In the genomic region with DNA sequence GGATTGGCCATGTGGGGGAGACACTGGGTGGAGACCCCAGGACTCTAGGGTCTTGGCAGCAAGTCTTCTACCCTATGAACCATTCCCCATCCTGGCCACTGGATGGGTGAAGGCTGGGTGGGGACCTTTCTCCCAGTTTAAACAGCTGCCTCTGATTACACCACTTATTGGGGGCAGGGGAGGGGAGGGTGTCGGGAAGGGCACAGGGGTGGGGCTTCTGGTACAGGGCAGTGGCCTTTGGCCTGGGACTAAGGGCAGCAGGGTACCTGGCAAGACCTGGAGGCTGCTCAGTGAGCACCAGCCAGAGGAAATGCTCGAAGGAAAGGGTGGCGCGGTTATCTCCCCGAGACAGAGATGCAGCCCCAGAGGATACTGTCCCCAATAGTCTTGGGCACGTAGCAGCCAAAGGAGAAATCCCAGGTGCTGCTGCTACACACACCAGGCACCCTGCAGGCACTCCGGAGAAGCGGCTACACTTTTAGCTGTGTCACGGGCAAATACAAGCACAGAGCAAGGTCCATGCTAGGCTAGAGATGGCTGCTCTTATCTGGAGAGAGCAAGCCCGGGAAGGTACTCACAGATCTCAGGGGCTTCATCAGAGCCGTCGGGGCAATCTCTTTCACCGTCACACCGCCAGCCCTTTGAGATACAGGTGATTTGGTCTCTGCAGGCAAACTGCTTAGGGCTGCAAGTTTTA, we compare ENCODE assay signal across 17 mouse cellular contexts. TPM values are rescaled to one million over a fixed set of nuclear protein-coding genes. Genes with fewer than 3 reads are reported as not detected.
DNase-seq lines count a peak whose midpoint lies in the region; ATAC-seq and TF ChIP-seq lines count a peak whose summit lies in the region.
"Had no signal": no experiment of that assay in that cellular context is flagged by ENCODE, and none has a peak within 500 bp of the region (broad histone marks: within the 10 kb centered on the region; RNA-seq: fewer than 3 reads in every experiment).

No protein-coding gene starts in this region.

- 0 out of 2 replicates have a peak overlapping the region, but pooled peaks have one; percentile 15 for H3K27ac ChIP-seq in brown adipose tissue, adult 24 weeks (replicated peaks; ENCODE audit: low read depth, low read length)
- peak overlapping the region; percentile 39; the same call in 1 of the 2 replicates for H3K27ac ChIP-seq in liver, embryonic 11.5 days (ENCODE audit: low read depth, low read length)
- peak overlapping the region; percentile 86 for H3K27ac ChIP-seq in liver, postnatal 0 days (ENCODE audit: low read depth)
- H3K27ac ChIP-seq in forebrain, embryonic 10.5 days: no peak overlapping the region
- H3K27ac ChIP-seq: heart, embryonic 13.5 days; hindbrain, embryonic 14.5 days; midbrain, embryonic 12.5 days had no signal

- peak; percentile 59 for ATAC-seq in liver, embryonic 11.5 days (replicated peaks; ENCODE audit: low FRiP score)
- ATAC-seq in liver, postnatal 0 days: peak; percentile 95
- ATAC-seq: inflammation-experienced regulatory T-cells, adult 6 months had no signal

- no peak overlapping the region for H3K4me2 ChIP-seq in liver, embryonic 11.5 days
- H3K4me2 ChIP-seq in liver, postnatal 0 days (ENCODE audit: low read depth, low read length): no peak overlapping the region
- H3K4me2 ChIP-seq: heart, embryonic 13.5 days; hindbrain, embryonic 14.5 days; midbrain, embryonic 12.5 days had no signal

- 54% methylated on average over 14 of the region's 14 CpGs for WGBS in liver, embryonic 11.5 days
- WGBS in liver, postnatal 0 days (ENCODE audit: insufficient replicate concordance): 38% methylated on average over 14 of the region's 14 CpGs
- 85% methylated on average over 14 of the region's 14 CpGs for WGBS in forebrain, embryonic 10.5 days

- H3K9ac ChIP-seq in liver, embryonic 11.5 days (ENCODE audit: low read depth, low read length): no peak overlapping the region
- H3K9ac ChIP-seq in liver, postnatal 0 days (replicated peaks): no peak overlapping the region
- H3K9ac ChIP-seq: heart, embryonic 13.5 days; hindbrain, embryonic 14.5 days; midbrain, embryonic 12.5 days had no signal

- peak; percentile 82 for TF ChIP-seq EP300 in liver, postnatal 0 days (IDR thresholded peaks at IDR 0.05; ENCODE audit: low read depth)

- H3K4me1 ChIP-seq in E14TG2a.4 (replicated peaks; ENCODE audit: low read depth, low read length): peaks cover 93% of the 10 kb centered on the region
- peaks cover 23% of the 10 kb centered on the region for H3K4me1 ChIP-seq in brown adipose tissue, adult 24 weeks (ENCODE audit: control insufficient read depth, insufficient read depth, insufficient read length, low read length)
- peaks cover 40% of the 10 kb centered on the region for H3K4me1 ChIP-seq in liver, embryonic 11.5 days (replicated peaks; ENCODE audit: control insufficient read depth, insufficient read depth, low read length)
- H3K4me1 ChIP-seq in liver, postnatal 0 days (ENCODE audit: insufficient read depth): peaks cover 25% of the 10 kb centered on the region
- H3K4me1 ChIP-seq in forebrain, embryonic 10.5 days: peaks cover 69% of the 10 kb centered on the region

- no peak for TF ChIP-seq CTCF in E14TG2a.4 (conservative IDR thresholded peaks at IDR 0.05; ENCODE audit: low read length)
- no peak for TF ChIP-seq CTCF in liver, postnatal 0 days (IDR thresholded peaks at IDR 0.05; ENCODE audit: low read depth)

- DNase-seq in liver, embryonic 11.5 days (ENCODE audit: low spot score): no peak
- DNase-seq in liver, postnatal 0 days: peak; percentile 75
- no peak for DNase-seq in right cerebral cortex, postnatal 4 days
- no peak for DNase-seq in forebrain, embryonic 10.5 days (ENCODE audit: extremely low spot score, low spot score)
- no peak for DNase-seq in MN1 (ENCODE audit: low spot score)
- no peak for DNase-seq in right cerebral cortex, postnatal 36 days (ENCODE audit: low spot score in 2 of 2)
- DNase-seq: adrenal gland, postnatal 10 days; cerebellum, adult 9-11 months; heart, postnatal 14 days; kidney, postnatal 36 days; thymus, postnatal 14 days had no signal

- H3K4me3 ChIP-seq in E14TG2a.4 (replicated peaks; ENCODE audit: low read length): peak overlapping the region; percentile 45
- H3K4me3 ChIP-seq in brown adipose tissue, adult 24 weeks (ENCODE audit: insufficient read depth, low read depth, low read length): no peak overlapping the region
- H3K4me3 ChIP-seq in liver, embryonic 11.5 days (ENCODE audit: low read depth, low read length): no peak overlapping the region
- no peak overlapping the region for H3K4me3 ChIP-seq in liver, postnatal 0 days (ENCODE audit: low read depth, low read length)
- no peak overlapping the region for H3K4me3 ChIP-seq in forebrain, embryonic 10.5 days
- H3K4me3 ChIP-seq: heart, embryonic 13.5 days; midbrain, embryonic 12.5 days had no signal

- no peaks in the 10 kb centered on the region for H3K9me3 ChIP-seq in E14TG2a.4 (ENCODE audit: low read length)
- H3K9me3 ChIP-seq in liver, embryonic 11.5 days (ENCODE audit: control insufficient read depth, low read length): no peaks in the 10 kb centered on the region
- H3K9me3 ChIP-seq in liver, postnatal 0 days (ENCODE audit: low read length): no peaks in the 10 kb centered on the region
- H3K9me3 ChIP-seq in forebrain, embryonic 10.5 days: no peaks in the 10 kb centered on the region
- H3K9me3 ChIP-seq: heart, embryonic 13.5 days; midbrain, embryonic 12.5 days had no signal

- H3K27me3 ChIP-seq in E14TG2a.4 (ENCODE audit: insufficient read depth, low read length): 0 out of 2 replicates have a peak, but pooled peaks cover 12% of the 10 kb centered on the region
- peaks cover 14% of the 10 kb centered on the region for H3K27me3 ChIP-seq in liver, embryonic 11.5 days (replicated peaks; ENCODE audit: control insufficient read depth, insufficient read depth, low read length)
- no peaks in the 10 kb centered on the region for H3K27me3 ChIP-seq in liver, postnatal 0 days (ENCODE audit: insufficient read depth, low read length)
- peaks cover 5% of the 10 kb centered on the region; the same call in 1 of the 2 replicates for H3K27me3 ChIP-seq in forebrain, embryonic 10.5 days (ENCODE audit: poor library complexity, severe bottlenecking)
- H3K27me3 ChIP-seq: heart, embryonic 13.5 days; midbrain, embryonic 12.5 days had no signal

- H3K36me3 ChIP-seq in E14TG2a.4 (ENCODE audit: insufficient read depth, low read length): no peaks in the 10 kb centered on the region
- H3K36me3 ChIP-seq in liver, embryonic 11.5 days (ENCODE audit: control insufficient read depth, insufficient read depth, low read length): peaks cover 7% of the 10 kb centered on the region
- H3K36me3 ChIP-seq in liver, postnatal 0 days (replicated peaks; ENCODE audit: insufficient read depth, low read length): peaks cover 16% of the 10 kb centered on the region; the same call in 1 of the 2 replicates
- peaks cover 69% of the 10 kb centered on the region for H3K36me3 ChIP-seq in forebrain, embryonic 10.5 days (replicated peaks)

RNA-seq across cellular contexts. Expression of a gene that starts 8.7 kb away (rescaled TPM):
- 43.8 and 47.2 TPM in 2 replicates for polyA plus RNA-seq in brown adipose tissue, adult 24 weeks (2012; ENCODE audit: insufficient read depth, insufficient read length, missing spikeins)
- polyA plus RNA-seq in liver, embryonic 11.5 days (2014; fragmentation: Nextera tagmentation; extraction: Ambion mirVana): 35.7 and 36.8 TPM in 2 replicates
- 44.7 and 49.2 TPM in 2 replicates for polyA plus RNA-seq in liver, postnatal 0 days (2015; fragmentation: Nextera tagmentation; extraction: Ambion mirVana)
- polyA plus RNA-seq in forebrain, embryonic 10.5 days (2016; fragmentation: Nextera tagmentation; extraction: Ambion mirVana): 66.5 and 67.4 TPM in 2 replicates

RNA-seq across cellular contexts. Expression of a gene that starts 30.6 kb away (rescaled TPM):
- polyA plus RNA-seq in brown adipose tissue, adult 24 weeks (2012; ENCODE audit: insufficient read depth, insufficient read length, missing spikeins): 24.7 and 28.8 TPM in 2 replicates
- polyA plus RNA-seq in liver, embryonic 11.5 days (2014; fragmentation: Nextera tagmentation; extraction: Ambion mirVana): 28.7 TPM in 2 replicates
- polyA plus RNA-seq in liver, postnatal 0 days (2015; fragmentation: Nextera tagmentation; extraction: Ambion mirVana): 11.3 and 13.0 TPM in 2 replicates
- 7.3 and 7.7 TPM in 2 replicates for polyA plus RNA-seq in forebrain, embryonic 10.5 days (2016; fragmentation: Nextera tagmentation; extraction: Ambion mirVana)

RNA-seq across cellular contexts. Expression of a gene that starts 54.5 kb away (rescaled TPM):
- 1.0 and 2.5 TPM in 2 replicates for polyA plus RNA-seq in brown adipose tissue, adult 24 weeks (2012; ENCODE audit: insufficient read depth, insufficient read length, missing spikeins)
- polyA plus RNA-seq in liver, embryonic 11.5 days (2014; fragmentation: Nextera tagmentation; extraction: Ambion mirVana): 10.5 and 11.2 TPM in 2 replicates
- polyA plus RNA-seq in liver, postnatal 0 days (2015; fragmentation: Nextera tagmentation; extraction: Ambion mirVana): 5.6 and 6.3 TPM in 2 replicates
- polyA plus RNA-seq in forebrain, embryonic 10.5 days (2016; fragmentation: Nextera tagmentation; extraction: Ambion mirVana): 9.9 and 10.0 TPM in 2 replicates

RNA-seq across cellular contexts. Expression of a gene that starts 56.1 kb away (rescaled TPM):
- polyA plus RNA-seq in brown adipose tissue, adult 24 weeks (2012; ENCODE audit: insufficient read depth, insufficient read length, missing spikeins): 4.2 and 6.3 TPM in 2 replicates
- 5.7 and 5.8 TPM in 2 replicates for polyA plus RNA-seq in liver, embryonic 11.5 days (2014; fragmentation: Nextera tagmentation; extraction: Ambion mirVana)
- polyA plus RNA-seq in liver, postnatal 0 days (2015; fragmentation: Nextera tagmentation; extraction: Ambion mirVana): 2.4 and 4.3 TPM in 2 replicates
- polyA plus RNA-seq in forebrain, embryonic 10.5 days (2016; fragmentation: Nextera tagmentation; extraction: Ambion mirVana): 5.6 and 6.2 TPM in 2 replicates
